Mouse (Mus musculus) midbrain, postnatal 0 days (tissue): Measurements from ENCODE around the gene Myo16. TPM values are rescaled to one million over a fixed set of nuclear protein-coding genes. Genes with fewer than 3 reads are reported as not detected.
A peak's percentile ranks its signal among the peaks of the same experiment; 100 is the strongest.

Experiments used
- ATAC-seq: fragments of 200-750 bp; cut with Nextera tagmentation; 2 replicates; pipeline ENCODE4 v1.8.0; 2017; ENCODE audit warnings: moderate number of reproducible peaks, mild to moderate bottlenecking, moderate TSS enrichment, moderate library complexity; ENCODE audit not compliant: low FRiP score
- DNase-seq: peaks from one replicate; pipeline ENCODE4 v3.0.0-alpha.2; 2015; ENCODE audit warnings: low spot score
- H3K27ac ChIP-seq: fragments of 300-500 bp; sonication (generic); 2 replicates; pipeline ENCODE4 v1.5.1; 2014; ENCODE audit warnings: low read depth, mild to moderate bottlenecking, low read length, mixed read lengths
- H3K27me3 ChIP-seq: fragments of 300-500 bp; sonication (generic); 2 replicates; pipeline ENCODE4 v1.6.1; 2014; ENCODE audit warnings: low read length, control low read depth, mixed read lengths; ENCODE audit not compliant: insufficient read depth
- H3K36me3 ChIP-seq: fragments of 300-500 bp; sonication (generic); 2 replicates; pipeline ENCODE4 v1.6.1; 2014; ENCODE audit warnings: low read length, control low read depth, mixed read lengths; ENCODE audit not compliant: insufficient read depth
- H3K4me1 ChIP-seq: fragments of 300-500 bp; sonication (generic); 2 replicates; pipeline ENCODE4 v1.6.1; 2014; ENCODE audit warnings: mild to moderate bottlenecking, control low read depth, antibody characterized with exemption, low read length, mixed read lengths; ENCODE audit not compliant: insufficient read depth
- H3K4me2 ChIP-seq: fragments of 300-500 bp; sonication (generic); 2 replicates; pipeline ENCODE4 v1.6.1; 2014; ENCODE audit warnings: low read depth, mild to moderate bottlenecking, low read length, mixed read lengths; ENCODE audit not compliant: poor library complexity, severe bottlenecking
- H3K4me3 ChIP-seq: fragments of 300-500 bp; sonication (generic); 2 replicates; pipeline ENCODE4 v1.5.1; 2014; ENCODE audit warnings: low read depth, mild to moderate bottlenecking, low read length, moderate library complexity
- H3K9ac ChIP-seq: fragments of 300-500 bp; sonication (generic); replicated peaks from 2 replicates; pipeline ENCODE4 v1.6.1; 2014; ENCODE audit warnings: mild to moderate bottlenecking, low read length, moderate library complexity, mixed read lengths; ENCODE audit not compliant: poor library complexity, severe bottlenecking
- H3K9me3 ChIP-seq: fragments of 300-500 bp; sonication (generic); 2 replicates; pipeline ENCODE4 v1.6.1; 2016; ENCODE audit warnings: low read length, control low read depth
- CTCF ChIP-seq: IDR thresholded peaks from 2 replicates; pipeline ENCODE4 v1.5.1; 2016; ENCODE audit warnings: antibody characterized with exemption, mild to moderate bottlenecking
- WGBS: fragments of 180-500 bp; shearing (Covaris S2); extraction: QIAGEN DNeasy Blood & Tissue Kit; methylation state at CpG from one replicate; pipeline ENCODE4 v1.1.7; 2014; 5-methylcytosine and 5-hydroxymethylcytosine counted together
- polyA plus RNA-seq: library from polyadenylated mRNA; unstranded; fragments of >200 nt; fragmentation: Nextera tagmentation; extraction: Ambion mirVana; gene quantifications from 2 replicates; pipeline ENCODE4 v1.2.1, GENCODE M21; 2015
- total RNA-seq: library from RNA; depleted of rRNA; stranded (reverse); fragments of >200 nt; gene quantifications from 2 replicates; pipeline ENCODE4 v1.2.3, GENCODE M21; 2014

Myo16 gene
- total and polyA plus RNA-seq, 2 experiments from 2014 or later = 7.7 to 59.9 TPM

DNA sequence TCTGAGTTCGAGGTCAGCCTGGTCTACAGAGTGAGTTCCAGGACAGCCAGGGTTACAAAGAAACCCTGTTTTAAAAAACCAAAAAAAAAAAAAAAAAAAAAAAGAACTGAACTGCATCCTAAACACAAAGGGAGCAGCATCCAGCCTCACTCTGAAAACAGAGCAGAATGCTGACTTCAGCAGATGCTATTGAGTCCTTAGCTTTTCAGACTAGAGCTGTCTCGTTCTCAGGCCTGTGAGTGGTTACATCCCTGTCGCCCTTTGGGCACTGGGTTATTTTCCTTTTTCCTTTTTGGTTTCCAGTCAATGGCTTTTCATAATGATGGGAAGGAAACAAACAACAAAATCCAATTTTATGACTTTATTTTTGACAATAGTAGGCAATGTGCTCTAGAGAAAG lies 61.3 kb downstream of the Myo16 start:
- H3K36me3 ChIP-seq = no peaks in the 10 kb centered on the region
- no peaks in the 10 kb centered on the region for H3K4me1 ChIP-seq
- H3K9me3 ChIP-seq = no peaks in the 10 kb centered on the region
- H3K9ac ChIP-seq = no peak overlapping the region
- no peak for ATAC-seq
- no peaks in the 10 kb centered on the region for H3K27me3 ChIP-seq
- WGBS = 74% methylated on average over 3 of the region's 3 CpGs
- peak; percentile 57 for DNase-seq
- TF ChIP-seq CTCF = no peak
- no peak overlapping the region for H3K4me2 ChIP-seq
- no peak overlapping the region for H3K4me3 ChIP-seq
- no peak overlapping the region for H3K27ac ChIP-seq

DNA sequence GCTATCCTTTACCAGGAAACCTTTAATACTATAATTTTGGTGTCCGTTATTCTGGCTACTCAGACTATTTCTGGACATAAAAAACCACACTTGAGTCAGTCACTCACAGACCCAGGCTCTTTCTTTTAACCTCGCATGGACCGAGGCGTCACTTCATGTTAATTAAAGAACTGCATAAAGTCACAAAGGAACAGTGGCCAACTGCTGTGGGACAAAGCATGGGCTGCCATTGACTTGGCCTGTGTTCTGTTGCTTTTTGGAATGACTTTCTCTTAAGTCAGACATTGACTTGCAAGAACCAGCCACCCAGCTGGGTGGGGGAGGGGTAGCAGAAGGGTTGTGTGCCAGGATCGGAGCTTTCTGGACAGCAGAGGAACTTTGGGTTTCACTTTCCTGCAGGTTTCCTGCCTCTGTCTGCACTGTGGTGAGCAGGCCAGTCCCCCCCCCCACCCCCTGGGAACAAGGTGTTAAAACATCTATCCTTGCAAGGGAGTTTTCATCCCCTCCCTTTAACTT lies 66.1 kb downstream of the Myo16 start:
- no peak for TF ChIP-seq CTCF
- H3K9ac ChIP-seq = no peak overlapping the region
- H3K9me3 ChIP-seq = no peaks in the 10 kb centered on the region
- DNase-seq (peak; percentile 60), ATAC-seq (no peak)
- H3K27me3 ChIP-seq = no peaks in the 10 kb centered on the region
- H3K36me3 ChIP-seq = no peaks in the 10 kb centered on the region
- 66% methylated on average over 5 of the region's 5 CpGs for WGBS
- H3K4me2 ChIP-seq = no peak overlapping the region
- peaks cover 13% of the 10 kb centered on the region for H3K4me1 ChIP-seq
- no peak overlapping the region for H3K27ac ChIP-seq
- H3K4me3 ChIP-seq = no peak overlapping the region

DNA sequence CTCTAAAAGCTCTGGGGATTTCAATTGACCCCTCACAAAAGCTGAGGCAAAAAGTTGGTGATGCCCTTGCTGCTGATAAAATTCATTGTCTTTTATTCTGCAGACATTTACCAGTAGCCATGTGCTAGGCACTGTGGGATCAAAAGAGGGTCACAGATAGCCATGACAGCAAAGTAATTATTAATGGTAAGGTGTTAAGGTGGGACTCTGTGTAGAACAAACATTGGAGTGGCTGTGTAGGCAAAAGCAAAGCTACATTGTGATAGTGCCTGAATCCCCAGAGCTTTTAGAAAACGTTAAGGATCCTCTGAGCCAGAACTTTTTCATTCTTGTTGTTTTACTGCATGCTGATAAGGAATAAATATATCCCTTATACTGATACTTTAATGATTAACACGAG lies 69.1 kb downstream of the Myo16 start:
- H3K4me3 ChIP-seq = no peak overlapping the region
- H3K9ac ChIP-seq = no peak overlapping the region
- H3K27me3 ChIP-seq = no peaks in the 10 kb centered on the region
- H3K9me3 ChIP-seq = no peaks in the 10 kb centered on the region
- H3K27ac ChIP-seq = no peak overlapping the region
- H3K4me2 ChIP-seq = no peak overlapping the region
- 61% methylated on average over 2 of the region's 2 CpGs for WGBS
- peaks cover 13% of the 10 kb centered on the region for H3K4me1 ChIP-seq
- H3K36me3 ChIP-seq = no peaks in the 10 kb centered on the region
- no peak for ATAC-seq
- no peak for TF ChIP-seq CTCF
- no peak for DNase-seq

DNA sequence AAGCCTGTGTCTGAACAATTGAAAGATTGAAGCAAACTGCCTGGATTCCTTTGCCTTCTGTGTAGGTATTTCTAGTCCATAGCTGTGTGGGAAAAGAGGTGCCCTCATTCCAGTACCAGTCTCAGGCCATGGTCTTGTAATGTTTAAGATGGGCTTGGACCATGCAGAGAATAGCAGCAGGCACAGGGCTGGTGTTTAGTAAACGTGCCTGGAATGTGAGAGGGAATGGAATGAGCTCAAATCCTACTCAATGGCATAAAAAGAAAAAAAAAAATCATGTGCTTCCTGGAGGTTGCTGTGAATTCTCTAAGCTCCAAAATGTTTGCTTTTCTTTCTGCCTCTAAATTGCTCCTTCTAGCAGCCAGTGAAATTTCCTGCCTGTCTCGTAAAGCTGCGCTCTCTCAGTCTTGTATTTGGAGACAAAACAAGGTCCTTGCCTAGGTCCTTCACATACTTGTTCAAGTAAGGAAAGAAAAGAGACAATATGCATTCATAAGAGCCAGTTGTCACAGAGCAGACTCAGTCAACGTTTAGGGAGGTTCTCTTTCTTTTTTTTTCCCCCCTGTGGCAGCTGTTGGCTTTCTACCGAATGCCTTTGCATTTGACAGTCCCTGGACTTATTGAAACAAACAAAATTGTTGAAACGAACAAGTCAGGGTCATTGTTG lies 70.0 kb downstream of the Myo16 start:
- DNase-seq (peak; percentile 16), ATAC-seq (no peak)
- Histone ChIP-seq H3K4me3 (no peak overlapping the region), H3K4me1 (peaks cover 13% of the 10 kb centered on the region), H3K27me3 (no peaks in the 10 kb centered on the region), H3K9ac (no peak overlapping the region), H3K36me3 (no peaks in the 10 kb centered on the region), H3K27ac (peak overlapping the region; percentile 34; the same call in 1 of the 2 replicates), H3K4me2 (no peak overlapping the region), H3K9me3 (no peaks in the 10 kb centered on the region)
- 24% methylated on average over 6 of the region's 6 CpGs for WGBS
- no peak for TF ChIP-seq CTCF

DNA sequence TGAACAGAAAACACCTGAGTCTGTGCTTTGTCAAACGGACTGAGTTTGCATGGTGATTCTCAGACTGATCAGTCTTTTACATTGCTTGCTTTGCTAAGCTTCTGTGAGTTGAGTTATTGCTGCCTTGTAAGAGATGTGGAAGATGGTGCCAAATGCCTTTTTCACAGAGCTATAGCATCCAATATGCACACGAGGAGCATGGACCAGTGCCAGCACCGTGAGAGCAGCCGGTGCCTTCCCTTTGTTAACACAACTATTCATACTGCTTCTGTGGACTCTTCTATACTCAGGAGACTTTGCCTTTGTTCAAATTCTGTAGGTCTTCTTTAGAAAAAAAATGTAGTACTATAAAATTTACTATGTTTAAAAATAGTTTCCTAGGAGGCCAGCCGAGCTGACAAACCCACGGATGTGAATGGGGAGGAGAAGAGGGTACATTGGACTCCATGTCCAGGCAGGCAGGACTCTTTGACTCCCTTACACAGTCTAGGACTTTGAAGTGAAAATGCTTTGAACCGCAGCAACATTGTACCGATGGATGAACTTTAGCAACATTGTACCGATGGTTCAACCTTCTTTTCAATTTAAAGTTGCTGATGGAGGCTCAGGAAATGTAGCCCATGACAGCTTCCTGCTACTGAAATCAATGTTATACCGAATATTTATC lies 70.7 kb downstream of the Myo16 start:
- no peak overlapping the region for H3K27ac ChIP-seq
- 27% methylated on average over 10 of the region's 10 CpGs for WGBS
- peak; percentile 75 for DNase-seq
- H3K27me3 ChIP-seq = no peaks in the 10 kb centered on the region
- H3K4me1 ChIP-seq = peaks cover 13% of the 10 kb centered on the region
- H3K4me2 ChIP-seq = no peak overlapping the region
- no peaks in the 10 kb centered on the region for H3K9me3 ChIP-seq
- no peak for ATAC-seq
- H3K36me3 ChIP-seq = no peaks in the 10 kb centered on the region
- TF ChIP-seq CTCF = no peak
- H3K9ac ChIP-seq = no peak overlapping the region
- H3K4me3 ChIP-seq = no peak overlapping the region

DNA sequence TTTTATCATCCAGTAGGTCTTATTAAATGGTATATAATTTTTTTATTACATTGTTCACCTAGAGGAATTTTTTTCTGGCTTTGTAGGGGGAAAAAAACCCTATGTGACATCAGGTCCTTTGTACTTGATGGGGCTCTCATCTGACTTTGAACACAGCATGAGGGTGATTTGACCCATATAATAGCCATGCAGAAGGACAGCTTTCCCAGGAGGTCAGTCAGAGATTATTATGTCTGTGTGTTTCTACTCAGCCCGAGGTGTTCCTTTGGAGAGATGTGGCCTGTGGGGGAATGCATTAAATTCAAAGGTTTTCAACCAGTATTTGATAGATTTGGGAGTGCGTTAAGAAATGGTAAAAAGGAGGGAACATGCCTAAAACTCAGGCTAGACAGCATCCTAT lies 71.3 kb downstream of the Myo16 start:
- Histone ChIP-seq H3K27me3 (no peaks in the 10 kb centered on the region), H3K4me1 (peaks cover 13% of the 10 kb centered on the region), H3K36me3 (no peaks in the 10 kb centered on the region), H3K4me3 (no peak overlapping the region), H3K9ac (no peak overlapping the region), H3K4me2 (no peak overlapping the region), H3K27ac (no peak overlapping the region), H3K9me3 (no peaks in the 10 kb centered on the region)
- DNase-seq (no peak), ATAC-seq (no peak)
- TF ChIP-seq CTCF = no peak
- 40% methylated on average over 2 of the region's 2 CpGs for WGBS
